Mouse (Mus musculus) hindbrain, embryonic 14.5 days (tissue): Measurements from ENCODE around the gene Tspo. TPM values are rescaled to one million over a fixed set of nuclear protein-coding genes. Genes with fewer than 3 reads are reported as not detected.
A peak's percentile ranks its signal among the peaks of the same experiment; 100 is the strongest.

Source experiments
- ATAC-seq: fragments of 200-750 bp; cut with Nextera tagmentation; 2 replicates; pipeline ENCODE4 v1.8.0; 2017; ENCODE audit warnings: moderate number of reproducible peaks, mild to moderate bottlenecking, moderate TSS enrichment, moderate library complexity; ENCODE audit not compliant: low FRiP score
- DNase-seq: peaks from one replicate; pipeline ENCODE4 v3.0.0-alpha.2; 2015; ENCODE audit warnings: low spot score
- H3K27ac ChIP-seq: fragments of 300-500 bp; sonication (generic); 2 replicates; pipeline ENCODE4 v1.5.1; 2014; ENCODE audit warnings: mild to moderate bottlenecking, moderate library complexity
- H3K27me3 ChIP-seq: fragments of 300-500 bp; sonication (generic); 2 replicates; pipeline ENCODE4 v1.6.1; 2014; ENCODE audit warnings: mild to moderate bottlenecking, low read length, mixed read lengths; ENCODE audit not compliant: control insufficient read depth, insufficient read depth
- H3K36me3 ChIP-seq: fragments of 300-500 bp; sonication (generic); replicated peaks from 2 replicates; pipeline ENCODE4 v1.6.1; 2014; ENCODE audit not compliant: control insufficient read depth, insufficient read depth
- H3K4me1 ChIP-seq: fragments of 300-500 bp; sonication (generic); replicated peaks from 2 replicates; pipeline ENCODE4 v1.6.1; 2014; ENCODE audit warnings: antibody characterized with exemption, low read length, mixed read lengths; ENCODE audit not compliant: control insufficient read depth, insufficient read depth
- H3K4me2 ChIP-seq: fragments of 300-500 bp; sonication (generic); replicated peaks from 2 replicates; pipeline ENCODE4 v1.6.1; 2014; ENCODE audit warnings: mild to moderate bottlenecking, moderate library complexity
- H3K4me3 ChIP-seq: fragments of 300-500 bp; sonication (generic); replicated peaks from 2 replicates; pipeline ENCODE4 v1.5.1; 2014; ENCODE audit warnings: mild to moderate bottlenecking, low read length
- H3K9ac ChIP-seq: fragments of 300-500 bp; sonication (generic); 2 replicates; pipeline ENCODE4 v1.6.1; 2014
- H3K9me3 ChIP-seq: fragments of 300-500 bp; sonication (generic); 2 replicates; pipeline ENCODE4 v1.6.1; 2016; ENCODE audit warnings: low read length; ENCODE audit not compliant: control insufficient read depth
- WGBS: fragments of 180-500 bp; shearing (Covaris S2); extraction: QIAGEN DNeasy Blood & Tissue Kit; methylation state at CpG from one replicate; pipeline ENCODE4 v1.1.7; 2014; 5-methylcytosine and 5-hydroxymethylcytosine counted together
- polyA plus RNA-seq: library from polyadenylated mRNA; unstranded; fragments of >200 nt; fragmentation: Nextera tagmentation; extraction: Ambion mirVana; gene quantifications from 2 replicates; pipeline ENCODE4 v1.2.1, GENCODE M21; 2014

Gene Tspo
- polyA plus RNA-seq, 1 experiment from 2014 or later: 12.2 TPM

GRCm38 (mm10) chr15:83590841-83591240 is 27.4 kb downstream of the Tspo start:
- Histone ChIP-seq H3K4me1 (peaks cover 13% of the 10 kb centered on the region), H3K9me3 (peaks cover 7% of the 10 kb centered on the region; the same call in 1 of the 2 replicates), H3K4me3 (no peak overlapping the region), H3K9ac (no peak overlapping the region), H3K27ac (no peak overlapping the region), H3K36me3 (peaks cover 26% of the 10 kb centered on the region), H3K4me2 (no peak overlapping the region), H3K27me3 (no peaks in the 10 kb centered on the region)
- no peak for ATAC-seq
- DNase-seq: no peak
- WGBS: 93% methylated on average over 4 of the region's 4 CpGs

- H3K27ac ChIP-seq: no peak overlapping the region
- DNase-seq (no peak), ATAC-seq (no peak)
- H3K27me3 ChIP-seq: no peaks in the 10 kb centered on the region
- H3K36me3 ChIP-seq: peaks cover 17% of the 10 kb centered on the region
- WGBS: 86% methylated on average over 6 of the region's 6 CpGs
- H3K4me2 ChIP-seq: no peak overlapping the region
- H3K9ac ChIP-seq: no peak overlapping the region
- H3K9me3 ChIP-seq: no peaks in the 10 kb centered on the region
- peaks cover 13% of the 10 kb centered on the region for H3K4me1 ChIP-seq
- no peak overlapping the region for H3K4me3 ChIP-seq
Measured at GRCm38 (mm10) chr15:83591758-83592157, 28.4 kb downstream of the Tspo start.

GRCm38 (mm10) chr15:83592260-83593188 is 29.1 kb downstream of the Tspo start:
- Histone ChIP-seq H3K27ac (no peak overlapping the region), H3K4me2 (peak overlapping the region; percentile 75; the same call in 1 of the 2 replicates), H3K36me3 (peaks cover 9% of the 10 kb centered on the region; the same call in 1 of the 2 replicates), H3K4me1 (peaks cover 13% of the 10 kb centered on the region), H3K9me3 (no peaks in the 10 kb centered on the region), H3K4me3 (no peak overlapping the region), H3K9ac (0 out of 2 replicates have a peak overlapping the region, but pooled peaks have one; percentile 83), H3K27me3 (no peaks in the 10 kb centered on the region)
- DNase-seq (no peak), ATAC-seq (no peak)
- 83% methylated on average over 8 of the region's 8 CpGs for WGBS

- DNase-seq: no peak
- Histone ChIP-seq H3K9me3 (no peaks in the 10 kb centered on the region), H3K27ac (no peak overlapping the region), H3K4me3 (no peak overlapping the region), H3K36me3 (peaks cover 4% of the 10 kb centered on the region; the same call in 1 of the 2 replicates), H3K27me3 (no peaks in the 10 kb centered on the region), H3K9ac (peak overlapping the region; percentile 83), H3K4me1 (peaks cover 13% of the 10 kb centered on the region), H3K4me2 (peak overlapping the region; percentile 75)
- ATAC-seq: no peak
Measured at GRCm38 (mm10) chr15:83593189-83593585, 29.8 kb downstream of the Tspo start.

GRCm38 (mm10) chr15:83593702-83594512 is 30.5 kb downstream of the Tspo start:
- DNase-seq (no peak), ATAC-seq (peak; percentile 36; the same call in 1 of the 2 replicates)
- no peaks in the 10 kb centered on the region for H3K27me3 ChIP-seq
- no peaks in the 10 kb centered on the region for H3K36me3 ChIP-seq
- H3K9ac ChIP-seq: peak overlapping the region; percentile 83
- H3K9me3 ChIP-seq: no peaks in the 10 kb centered on the region
- peak overlapping the region; percentile 75 for H3K4me2 ChIP-seq
- H3K4me1 ChIP-seq: peaks cover 13% of the 10 kb centered on the region
- peak overlapping the region; percentile 71; the same call in 1 of the 2 replicates for H3K27ac ChIP-seq
- 11% methylated on average over 19 of the region's 19 CpGs for WGBS
- peak overlapping the region; percentile 79 for H3K4me3 ChIP-seq

GRCm38 (mm10) chr15:83594513-83595363 is 31.3 kb downstream of the Tspo start, which contains the start of gene Ttll12:
Ttll12 (minus strand) TSS chr15:83595157.
- peak within 1 kb of the TSS; percentile 71 for H3K27ac ChIP-seq
- peak within 1 kb of the TSS; percentile 79 for H3K4me3 ChIP-seq
- H3K4me2 ChIP-seq: peak within 1 kb of the TSS; percentile 75
- ATAC-seq (peak; percentile 95), DNase-seq (peak; percentile 99)
- no peaks in the 10 kb centered on the region for H3K27me3 ChIP-seq
- peak within 1 kb of the TSS; percentile 83 for H3K9ac ChIP-seq
- WGBS: under 1% methylated on average over 68 of the region's 68 CpGs
- H3K9me3 ChIP-seq: no peaks in the 10 kb centered on the region
- H3K4me1 ChIP-seq: peaks cover 13% of the 10 kb centered on the region
- H3K36me3 ChIP-seq: no peaks in the 10 kb centered on the region

- H3K9ac ChIP-seq: peak overlapping the region; percentile 83
- H3K27me3 ChIP-seq: no peaks in the 10 kb centered on the region
- peaks cover 13% of the 10 kb centered on the region for H3K4me1 ChIP-seq
- ATAC-seq (no peak), DNase-seq (no peak)
- H3K4me3 ChIP-seq: peak overlapping the region; percentile 79
- H3K36me3 ChIP-seq: no peaks in the 10 kb centered on the region
- H3K9me3 ChIP-seq: no peaks in the 10 kb centered on the region
- peak overlapping the region; percentile 71; the same call in 1 of the 2 replicates for H3K27ac ChIP-seq
- WGBS: 39% methylated on average over 7 of the region's 7 CpGs
- peak overlapping the region; percentile 75 for H3K4me2 ChIP-seq
Measured at GRCm38 (mm10) chr15:83595364-83595711, 31.9 kb downstream of the Tspo start.

GRCm38 (mm10) chr15:83596833-83597232 is 33.4 kb downstream of the Tspo start:
- WGBS: 93% methylated on average over 4 of the region's 4 CpGs
- no peak for ATAC-seq
- no peak for DNase-seq
- H3K27me3 ChIP-seq: no peaks in the 10 kb centered on the region
- no peak overlapping the region for H3K27ac ChIP-seq
- H3K4me2 ChIP-seq: no peak overlapping the region
- H3K9ac ChIP-seq: no peak overlapping the region
- H3K4me3 ChIP-seq: no peak overlapping the region
- peaks cover 13% of the 10 kb centered on the region for H3K4me1 ChIP-seq
- no peaks in the 10 kb centered on the region for H3K9me3 ChIP-seq
- H3K36me3 ChIP-seq: no peaks in the 10 kb centered on the region
